ENCODE assay signal across 8 mouse cellular contexts in genomic region chr6:128362381-128363006, GRCm38 (mm10). TPM values are rescaled to one million over a fixed set of nuclear protein-coding genes. Genes with fewer than 3 reads are reported as not detected.
DNase-seq lines count a peak whose midpoint lies in the region; ATAC-seq and TF ChIP-seq lines count a peak whose summit lies in the region.

Gene Rhno1, minus strand, starts transcription at chr6:128362911.
Gene Foxm1, plus strand, starts transcription at chr6:128362967.

- WGBS in forebrain, embryonic 11.5 days, result under 1% methylated on average over 43 of the region's 76 CpGs
- under 1% methylated on average over 72 of the region's 76 CpGs for WGBS in heart, embryonic 16.5 days
- under 1% methylated on average over 75 of the region's 76 CpGs for WGBS in liver, embryonic 15.5 days (ENCODE audit: insufficient replicate concordance)
- WGBS in neural tube, embryonic 11.5 days, result 1% methylated on average over 65 of the region's 76 CpGs
- WGBS in stomach, embryonic 16.5 days, result under 1% methylated on average over 71 of the region's 76 CpGs

- dilution Hi-C loops in CH12.LX (cut with MboI; ENCODE audit: extremely low pct_ligation_motif_present, extremely low pct_unique_long_range_greater_than_20kb, low sequenced_read_pairs), result no loop called here

- H3K27me3 ChIP-seq in CH12.LX (replicated peaks), result no peaks in the 10 kb centered on the region
- H3K27me3 ChIP-seq in forebrain, embryonic 11.5 days (ENCODE audit: control insufficient read depth, insufficient read depth, low read length), result no peaks in the 10 kb centered on the region
- H3K27me3 ChIP-seq in heart, embryonic 16.5 days (ENCODE audit: control insufficient read depth, insufficient read depth, low read length), result no peaks in the 10 kb centered on the region
- no peaks in the 10 kb centered on the region for H3K27me3 ChIP-seq in liver, embryonic 15.5 days
- H3K27me3 ChIP-seq in neural tube, embryonic 11.5 days (ENCODE audit: control insufficient read depth, insufficient read depth, low read length), result no peaks in the 10 kb centered on the region
- no peaks in the 10 kb centered on the region for H3K27me3 ChIP-seq in stomach, embryonic 16.5 days (ENCODE audit: control insufficient read depth, insufficient read depth, low read length)

- H3K36me3 ChIP-seq in CH12.LX (replicated peaks in 1 of 2; ENCODE audit: control insufficient read depth in 1 of 2, insufficient read depth in 1 of 2, low read length in 1 of 2), result peaks cover 26 to 57% of the 10 kb centered on the region in 2 experiments
- peaks cover 9% of the 10 kb centered on the region for H3K36me3 ChIP-seq in forebrain, embryonic 11.5 days (ENCODE audit: control insufficient read depth, insufficient read depth, low read length)
- peaks cover 19% of the 10 kb centered on the region for H3K36me3 ChIP-seq in heart, embryonic 16.5 days (ENCODE audit: control insufficient read depth, insufficient read depth)
- peaks cover 50% of the 10 kb centered on the region for H3K36me3 ChIP-seq in liver, embryonic 15.5 days (replicated peaks)
- H3K36me3 ChIP-seq in neural tube, embryonic 11.5 days (ENCODE audit: control insufficient read depth, insufficient read depth, low read length), result peaks cover 7% of the 10 kb centered on the region
- H3K36me3 ChIP-seq in stomach, embryonic 16.5 days (ENCODE audit: control insufficient read depth, insufficient read depth, low read length), result peaks cover 14% of the 10 kb centered on the region; the same call in 1 of the 2 replicates

- in situ Hi-C loops in CH12.LX (cut with MboI; ENCODE audit: low pct_ligation_motif_present, low pct_unique_long_range_greater_than_20kb, low sequenced_read_pairs), result loop anchor here (5.0 kb wide), 1 partner anchor 50 kb away; no protein-coding TSS in a partner anchor

- H3K9me3 ChIP-seq in CH12.LX (replicated peaks; ENCODE audit: low read length), result no peaks in the 10 kb centered on the region
- H3K9me3 ChIP-seq in forebrain, embryonic 11.5 days (ENCODE audit: control insufficient read depth, low read length), result no peaks in the 10 kb centered on the region
- H3K9me3 ChIP-seq in heart, embryonic 16.5 days (replicated peaks; ENCODE audit: control insufficient read depth, low read length), result no peaks in the 10 kb centered on the region
- no peaks in the 10 kb centered on the region for H3K9me3 ChIP-seq in liver, embryonic 15.5 days (replicated peaks)
- H3K9me3 ChIP-seq in neural tube, embryonic 11.5 days (ENCODE audit: control insufficient read depth, low read length), result no peaks in the 10 kb centered on the region
- no peaks in the 10 kb centered on the region for H3K9me3 ChIP-seq in stomach, embryonic 16.5 days (replicated peaks; ENCODE audit: control insufficient read depth, low read length)

- H3K27ac ChIP-seq in CH12.LX (ENCODE audit: insufficient read depth, low read depth), result peak within 1 kb of the TSS; percentile 70
- peak within 1 kb of the TSS; percentile 91 for H3K27ac ChIP-seq in forebrain, embryonic 11.5 days (ENCODE audit: low read depth, low read length)
- peak within 1 kb of the TSS; percentile 92 for H3K27ac ChIP-seq in heart, embryonic 16.5 days (ENCODE audit: low read length)
- H3K27ac ChIP-seq in liver, embryonic 15.5 days (replicated peaks), result peak within 1 kb of the TSS; percentile 95
- H3K27ac ChIP-seq in neural tube, embryonic 11.5 days (ENCODE audit: low read depth, low read length), result peak within 1 kb of the TSS; percentile 91
- peak within 1 kb of the TSS; percentile 97 for H3K27ac ChIP-seq in stomach, embryonic 16.5 days (ENCODE audit: low read length)

- H3K4me1 ChIP-seq in CH12.LX (ENCODE audit: control insufficient read depth in 1 of 2, insufficient read depth in 2 of 2), result peaks cover 13 to 58% of the 10 kb centered on the region in 2 experiments
- H3K4me1 ChIP-seq in forebrain, embryonic 11.5 days (replicated peaks; ENCODE audit: control insufficient read depth, insufficient read depth, low read length), result peaks cover 8% of the 10 kb centered on the region
- peaks cover 10% of the 10 kb centered on the region for H3K4me1 ChIP-seq in heart, embryonic 16.5 days (ENCODE audit: control insufficient read depth, insufficient read depth, low read length)
- H3K4me1 ChIP-seq in liver, embryonic 15.5 days (replicated peaks), result peaks cover 54% of the 10 kb centered on the region
- peaks cover 9% of the 10 kb centered on the region; the same call in 1 of the 2 replicates for H3K4me1 ChIP-seq in neural tube, embryonic 11.5 days (ENCODE audit: control insufficient read depth, insufficient read depth, low read length)
- H3K4me1 ChIP-seq in stomach, embryonic 16.5 days (ENCODE audit: control insufficient read depth, insufficient read depth, low read length), result peaks cover 22% of the 10 kb centered on the region

- no peak for TF ChIP-seq EP300 in CH12.LX (IDR thresholded peaks at IDR 0.05; ENCODE audit: low read length)

- TF ChIP-seq CTCF in CH12.LX (conservative IDR thresholded peaks at IDR 0.05 in 1 of 2, IDR thresholded peaks at IDR 0.05 in 1 of 2; ENCODE audit: low read depth in 2 of 2, low read length in 2 of 2), result no peak

- H3K4me3 ChIP-seq in CH12.LX (replicated peaks in 1 of 3; ENCODE audit: low read depth in 2 of 3, low read length in 2 of 3, poor library complexity in 1 of 3), result peak within 1 kb of the TSS; percentile 77 to 88 (median 85)
- peak within 1 kb of the TSS; percentile 94 for H3K4me3 ChIP-seq in forebrain, embryonic 11.5 days (ENCODE audit: low read depth, low read length)
- peak within 1 kb of the TSS; percentile 88 for H3K4me3 ChIP-seq in heart, embryonic 16.5 days (ENCODE audit: low read length)
- peak within 1 kb of the TSS; percentile 100 for H3K4me3 ChIP-seq in liver, embryonic 15.5 days (replicated peaks)
- H3K4me3 ChIP-seq in neural tube, embryonic 11.5 days (ENCODE audit: low read depth, low read length), result peak within 1 kb of the TSS; percentile 71
- H3K4me3 ChIP-seq in stomach, embryonic 16.5 days (replicated peaks; ENCODE audit: low read length), result peak within 1 kb of the TSS; percentile 90

- peak; percentile 71 for DNase-seq in CH12.LX (ENCODE audit: extremely low read depth)
- DNase-seq in c-Kit-positive CD71-positive TER-119-negative erythroid progenitor cells, embryonic 14.5 days (ENCODE audit: low read depth), result peak; percentile 67
- DNase-seq in forebrain, embryonic 11.5 days (ENCODE audit: low spot score), result peak; percentile 92
- DNase-seq in kidney, postnatal 25 days, result peak; percentile 88 to 94
- peak; percentile 88 for DNase-seq in neural tube, embryonic 11.5 days (ENCODE audit: low spot score)

- TF ChIP-seq RAD21 in CH12.LX (IDR thresholded peaks at IDR 0.05; ENCODE audit: low read depth, low read length), result no peak

- TF ChIP-seq POLR2A in CH12.LX (IDR thresholded peaks at IDR 0.05; ENCODE audit: low read depth, low read length), result peak; percentile 74

- ATAC-seq in forebrain, embryonic 11.5 days (replicated peaks; ENCODE audit: low FRiP score), result peak; percentile 91
- peak; percentile 85 for ATAC-seq in heart, embryonic 16.5 days (replicated peaks; ENCODE audit: extremely low read depth, insufficient read depth, low FRiP score)
- peak; percentile 91 for ATAC-seq in liver, embryonic 15.5 days (ENCODE audit: insufficient read depth)
- ATAC-seq in neural tube, embryonic 11.5 days (ENCODE audit: insufficient read depth, low FRiP score, low TSS enrichment), result peak; percentile 89
- ATAC-seq in stomach, embryonic 16.5 days (ENCODE audit: insufficient read depth, low FRiP score), result peak; percentile 89

- H3K9ac ChIP-seq in CH12.LX (ENCODE audit: insufficient read depth, low read depth), result peak within 1 kb of the TSS; percentile 95
- peak within 1 kb of the TSS; percentile 95 for H3K9ac ChIP-seq in forebrain, embryonic 11.5 days (ENCODE audit: low read length)
- H3K9ac ChIP-seq in heart, embryonic 16.5 days (ENCODE audit: low read length), result peak within 1 kb of the TSS; percentile 87
- peak within 1 kb of the TSS; percentile 97 for H3K9ac ChIP-seq in liver, embryonic 15.5 days
- H3K9ac ChIP-seq in neural tube, embryonic 11.5 days (ENCODE audit: low read length), result peak within 1 kb of the TSS; percentile 95
- H3K9ac ChIP-seq in stomach, embryonic 16.5 days (ENCODE audit: low read length), result peak within 1 kb of the TSS; percentile 96

- H3K4me2 ChIP-seq in CH12.LX (ENCODE audit: insufficient read depth, low read depth, poor library complexity, severe bottlenecking), result peak within 1 kb of the TSS; percentile 89
- H3K4me2 ChIP-seq in forebrain, embryonic 11.5 days (ENCODE audit: low read depth, low read length, severe bottlenecking), result peak within 1 kb of the TSS; percentile 58
- peak within 1 kb of the TSS; percentile 87 for H3K4me2 ChIP-seq in heart, embryonic 16.5 days (ENCODE audit: low read depth, low read length)
- peak within 1 kb of the TSS; percentile 80 for H3K4me2 ChIP-seq in liver, embryonic 15.5 days
- peak within 1 kb of the TSS; percentile 79 for H3K4me2 ChIP-seq in neural tube, embryonic 11.5 days (ENCODE audit: low read depth)
- peak within 1 kb of the TSS; percentile 71 for H3K4me2 ChIP-seq in stomach, embryonic 16.5 days (ENCODE audit: low read depth, low read length)

- peaks cover 51% of the 10 kb centered on the region for H3K79me2 ChIP-seq in CH12.LX (replicated peaks; ENCODE audit: control insufficient read depth, extremely low read depth, insufficient read depth, poor library complexity, severe bottlenecking)

TF ChIP-seq in CH12.LX, 34 proteins besides CTCF, POLR2A, EP300 and RAD21 (continues in another document):
- TF ChIP-seq IRF4 (IDR thresholded peaks at IDR 0.05; ENCODE audit: low read depth, low read length) (no peak), NRF1 (IDR thresholded peaks at IDR 0.05; ENCODE audit: low read depth, low read length) (0 out of 2 replicates have a peak, but pooled peaks have one; percentile 26)

RNA-seq across cellular contexts. Expression of gene Rhno1, which starts in this region (rescaled TPM):
- total RNA-seq in CH12.LX (2012; rRNA removed) (28.7 and 34.9 TPM in 2 replicates), CH12.LX (2014; rRNA removed) (18.5 and 19.3 TPM in 2 replicates)
- polyA plus RNA-seq in CH12.LX (2012; ENCODE audit: insufficient read length, low read depth), result 53.4 and 60.0 TPM in 2 replicates
- polyA plus RNA-seq in forebrain, embryonic 11.5 days (2014; fragmentation: Nextera tagmentation; extraction: Ambion mirVana), result 197 and 205 TPM in 2 replicates
- polyA plus RNA-seq in heart, embryonic 16.5 days (2015; fragmentation: Nextera tagmentation; extraction: Ambion mirVana), result 79.2 and 82.5 TPM in 2 replicates
- polyA plus RNA-seq in liver, embryonic 15.5 days (2015; fragmentation: Nextera tagmentation; extraction: Ambion mirVana), result 53.4 and 54.9 TPM in 2 replicates
- polyA plus RNA-seq in neural tube, embryonic 11.5 days (2014; fragmentation: Nextera tagmentation; extraction: Ambion mirVana), result 166 and 175 TPM in 2 replicates
- polyA plus RNA-seq in stomach, embryonic 16.5 days (2015; fragmentation: Nextera tagmentation; extraction: Ambion mirVana), result 86.6 and 93.2 TPM in 2 replicates

RNA-seq across cellular contexts. Expression of gene Foxm1, which starts in this region (rescaled TPM):
- total RNA-seq in CH12.LX (2012; rRNA removed) (14.3 and 16.8 TPM in 2 replicates), CH12.LX (2014; rRNA removed) (5.8 and 6.0 TPM in 2 replicates)
- 32.5 and 41.0 TPM in 2 replicates for polyA plus RNA-seq in CH12.LX (2012; ENCODE audit: insufficient read length, low read depth)
- polyA plus RNA-seq in forebrain, embryonic 11.5 days (2014; fragmentation: Nextera tagmentation; extraction: Ambion mirVana), result 89.6 and 91.9 TPM in 2 replicates
- 26.3 and 26.4 TPM in 2 replicates for polyA plus RNA-seq in heart, embryonic 16.5 days (2015; fragmentation: Nextera tagmentation; extraction: Ambion mirVana)
- 15.8 and 16.5 TPM in 2 replicates for polyA plus RNA-seq in liver, embryonic 15.5 days (2015; fragmentation: Nextera tagmentation; extraction: Ambion mirVana)
- 52.1 and 54.7 TPM in 2 replicates for polyA plus RNA-seq in neural tube, embryonic 11.5 days (2014; fragmentation: Nextera tagmentation; extraction: Ambion mirVana)
- 24.3 and 26.4 TPM in 2 replicates for polyA plus RNA-seq in stomach, embryonic 16.5 days (2015; fragmentation: Nextera tagmentation; extraction: Ambion mirVana)

Comparison
In these comparisons a context has a peak if more than half of its experiments do, and no peak if none do; other contexts are left out.
1. Peak in every context shown above with its lines: DNase-seq, ATAC-seq, H3K4me3 ChIP-seq and H3K27ac ChIP-seq.